Mouse (Mus musculus) bone marrow, adult 2 months (tissue): Measurements from ENCODE around the gene Cavin2.

Source experiments
- CTCF ChIP-seq: fragments of 200-500 bp; IDR thresholded peaks from 2 replicates; pipeline ENCODE4 v1.5.1; 2011; ENCODE audit warnings: low read length, control low read depth; ENCODE audit not compliant: control insufficient read depth, insufficient read depth
- POLR2A ChIP-seq: fragments of 200-500 bp; IDR thresholded peaks from 2 replicates; pipeline ENCODE4 v1.6.1; 2011; ENCODE audit warnings: low read depth, mild to moderate bottlenecking, control low read depth, low read length, borderline replicate concordance; ENCODE audit not compliant: control insufficient read depth

GRCm38 (mm10) chr1:51271845-51272244, 17.1 kb upstream of the Cavin2 start:
- no peak for TF ChIP-seq CTCF
- no peak for TF ChIP-seq POLR2A
